Mouse (Mus musculus): ENCODE results near the gene Lgals9. TPM values are rescaled to one million over a fixed set of nuclear protein-coding genes. Genes with fewer than 3 reads are reported as not detected.

Lgals9 gene
- polyA plus RNA-seq (2017; shearing (Covaris generic)) = 279 TPM

DNA sequence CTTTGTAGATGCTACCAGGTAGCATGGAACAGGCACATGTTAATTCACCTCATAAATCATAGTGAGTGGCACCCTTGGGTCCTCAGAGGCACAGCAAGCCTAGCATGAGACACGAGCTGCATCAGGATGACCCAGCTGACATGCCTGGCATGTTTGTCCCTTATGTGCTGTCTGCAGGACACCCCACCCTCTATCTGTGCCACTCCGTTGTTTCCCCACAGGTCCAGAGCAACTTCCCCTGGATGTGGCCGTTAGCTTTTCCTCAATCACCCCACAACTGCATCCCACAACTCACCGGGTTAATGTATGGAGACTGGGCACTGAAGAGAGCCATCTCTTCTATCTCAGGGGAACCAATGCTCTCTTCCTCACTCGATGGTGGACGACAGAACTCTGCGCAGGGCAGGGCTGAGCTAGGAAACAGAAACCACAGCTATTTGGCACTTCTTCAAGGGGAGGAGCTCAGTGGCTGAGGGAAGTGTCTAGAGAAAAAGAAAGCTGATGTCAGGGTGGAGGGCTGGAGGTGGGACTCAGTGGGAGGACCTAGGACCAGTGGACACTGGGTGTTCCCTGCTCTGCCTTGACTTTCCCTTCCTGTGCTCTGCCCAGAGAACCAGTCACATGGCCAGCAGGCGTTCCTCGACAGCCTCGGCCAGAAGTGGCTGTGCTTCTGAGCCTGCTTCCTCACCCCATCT is at the start of gene Lgals9:
Gene Lgals9 (minus strand): TSS at position 464 of the 695 bp plus-strand sequence.

DNA sequence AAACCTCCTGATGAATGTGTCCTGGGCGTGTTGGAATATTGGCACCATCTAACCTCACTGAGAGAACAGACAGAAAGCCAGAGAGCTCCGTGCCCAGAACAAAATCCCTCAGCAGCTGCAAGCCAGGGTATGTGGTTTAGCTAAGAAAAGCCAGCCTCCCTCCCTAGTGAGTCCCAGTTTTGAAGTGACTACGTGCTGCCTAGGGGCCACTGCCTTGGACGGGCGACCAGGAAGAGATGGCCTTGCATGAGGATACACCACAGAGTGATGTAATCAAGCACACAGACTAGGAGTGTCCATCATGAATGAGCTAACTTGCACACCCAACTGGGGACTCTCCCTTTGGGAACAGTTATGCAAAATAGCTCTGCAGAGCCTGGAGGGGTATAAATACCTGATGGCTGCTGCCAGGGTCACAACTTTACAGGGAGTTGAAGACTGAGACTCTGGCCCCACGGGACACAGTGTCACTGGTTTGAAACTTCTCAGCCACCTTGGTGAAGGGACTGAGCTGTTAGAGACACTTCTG is 64.3 kb downstream of the Lgals9 start, which contains the start of gene Nos2:
Gene Nos2 (plus strand): TSS at position 377 of the 529 bp plus-strand sequence.

Other genes starting within 250 kb of the Lgals9 start
- gene Ccnq, start 233.2 kb downstream of the Lgals9 start, polyA plus RNA-seq (2017; shearing (Covaris generic)) = 40.2 TPM
- 27.4 TPM for gene Lyrm9, start 158.4 kb downstream of the Lgals9 start, polyA plus RNA-seq (2017; shearing (Covaris generic))
- gene Nos2, start 64.2 kb downstream of the Lgals9 start, polyA plus RNA-seq (2017; shearing (Covaris generic)) = not detected
- 2.5 TPM for gene Ksr1, start 161.5 kb upstream of the Lgals9 start, polyA plus RNA-seq (2017; shearing (Covaris generic))

Data from activated CD4-positive, CD25-positive, alpha-beta regulatory T cell, adult 9 weeks (primary cell).